ENCODE assay signal across 9 mouse cellular contexts in the genomic region with DNA sequence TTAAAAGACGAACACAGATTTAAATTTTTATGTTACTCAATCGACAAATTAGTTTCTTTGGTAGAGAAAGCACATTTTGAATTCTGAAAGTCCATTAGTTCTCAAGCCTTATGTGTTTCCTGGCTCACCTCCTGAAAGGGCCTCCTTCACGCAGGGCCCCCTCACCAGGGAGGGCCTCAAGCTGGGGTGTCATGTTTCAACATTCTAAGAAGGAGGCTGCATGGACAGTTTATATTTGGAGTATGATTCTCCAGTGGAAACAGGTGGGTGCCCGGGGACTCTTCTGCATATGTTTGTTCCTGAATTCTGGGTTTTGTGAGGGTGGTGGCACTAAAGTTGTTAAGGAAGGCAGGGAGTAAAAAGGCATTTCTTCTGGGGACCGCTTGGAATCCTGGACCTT. TPM values are rescaled to one million over a fixed set of nuclear protein-coding genes. Genes with fewer than 3 reads are reported as not detected.
A peak's percentile ranks its signal among the peaks of the same experiment; 100 is the strongest.
DNase-seq lines count a peak whose midpoint lies in the region; ATAC-seq and TF ChIP-seq lines count a peak whose summit lies in the region.
"Had no signal": no experiment of that assay in that cellular context is flagged by ENCODE, and none has a peak within 500 bp of the region (broad histone marks: within the 10 kb centered on the region; RNA-seq: fewer than 3 reads in every experiment).

No protein-coding gene starts in this region.

- peak overlapping the region; percentile 24 for H3K4me2 ChIP-seq in hindbrain, embryonic 12.5 days (replicated peaks)
- H3K4me2 ChIP-seq in midbrain, postnatal 0 days (ENCODE audit: low read depth, low read length, poor library complexity, severe bottlenecking): peak overlapping the region; percentile 58

- peaks cover 3% of the 10 kb centered on the region; the same call in 1 of the 2 replicates for H3K4me1 ChIP-seq in hindbrain, embryonic 12.5 days
- no peaks in the 10 kb centered on the region for H3K4me1 ChIP-seq in midbrain, postnatal 0 days (ENCODE audit: insufficient read depth, low read length)

- H3K4me3 ChIP-seq in hindbrain, embryonic 12.5 days: peak overlapping the region; percentile 7
- peak overlapping the region; percentile 19 for H3K4me3 ChIP-seq in midbrain, postnatal 0 days (ENCODE audit: low read depth, low read length)
- H3K4me3 ChIP-seq: erythroblast, embryonic 14.5 days had no signal

- no peak for TF ChIP-seq CTCF in midbrain, postnatal 0 days (IDR thresholded peaks at IDR 0.05)

- no peaks in the 10 kb centered on the region for H3K9me3 ChIP-seq in hindbrain, embryonic 12.5 days (replicated peaks)
- no peaks in the 10 kb centered on the region for H3K9me3 ChIP-seq in midbrain, postnatal 0 days (ENCODE audit: low read length)

- no peak overlapping the region for H3K27ac ChIP-seq in hindbrain, embryonic 12.5 days
- H3K27ac ChIP-seq in midbrain, postnatal 0 days (ENCODE audit: low read depth, low read length): peak overlapping the region; percentile 87

- no peak overlapping the region for H3K9ac ChIP-seq in hindbrain, embryonic 12.5 days
- no peak overlapping the region; the same call in 1 of the 2 replicates for H3K9ac ChIP-seq in midbrain, postnatal 0 days (replicated peaks; ENCODE audit: low read length, poor library complexity, severe bottlenecking)

- ATAC-seq in hindbrain, embryonic 12.5 days (ENCODE audit: low FRiP score): no peak
- ATAC-seq in midbrain, postnatal 0 days (ENCODE audit: low FRiP score): no peak

- H3K36me3 ChIP-seq in hindbrain, embryonic 12.5 days: peaks cover 14% of the 10 kb centered on the region
- H3K36me3 ChIP-seq in midbrain, postnatal 0 days (ENCODE audit: insufficient read depth, low read length): 0 out of 2 replicates have a peak, but pooled peaks cover 2% of the 10 kb centered on the region

- WGBS in hindbrain, embryonic 12.5 days: 29% methylated on average over 5 of the region's 5 CpGs
- WGBS in midbrain, postnatal 0 days: 38% methylated on average over 5 of the region's 5 CpGs

- peaks cover 9% of the 10 kb centered on the region; the same call in 1 of the 2 replicates for H3K27me3 ChIP-seq in hindbrain, embryonic 12.5 days
- H3K27me3 ChIP-seq in midbrain, postnatal 0 days (ENCODE audit: insufficient read depth, low read length): no peaks in the 10 kb centered on the region; the same call in 1 of the 2 replicates

- peak; percentile 19 for DNase-seq in cerebellum, adult 9-10 months
- no peak for DNase-seq in cerebellum, postnatal 25 days
- peak; percentile 59 for DNase-seq in embryo, embryonic 11 days
- no peak for DNase-seq in midbrain, postnatal 0 days (ENCODE audit: low spot score)
- no peak for DNase-seq in spleen, postnatal 10 days (ENCODE audit: low spot score in 2 of 2)
- no peak for DNase-seq in thymus, postnatal 10 days (ENCODE audit: low spot score in 2 of 2)
- DNase-seq in gastrocnemius, postnatal 10 days: no peak

RNA-seq across cellular contexts. Expression of a gene that starts 1.4 kb away (rescaled TPM):
- 7.2 and 7.5 TPM in 2 replicates for polyA plus RNA-seq in hindbrain, embryonic 12.5 days (2016; fragmentation: Nextera tagmentation; extraction: Ambion mirVana)
- total RNA-seq in midbrain, postnatal 0 days (2014; rRNA removed): 15.0 and 21.4 TPM in 2 replicates
- polyA plus RNA-seq in midbrain, postnatal 0 days (2015; fragmentation: Nextera tagmentation; extraction: Ambion mirVana): 4.5 and 6.0 TPM in 2 replicates
- total RNA-seq in gastrocnemius, postnatal 10 days (2021): 10 to 100 TPM; 25.4 to 29.8 TPM
- polyA plus RNA-seq: erythroblast, embryonic 14.5 days had no signal

RNA-seq across cellular contexts. Expression of a gene that starts 32.8 kb away (rescaled TPM):
- 76.9 and 83.4 TPM in 2 replicates for polyA plus RNA-seq in hindbrain, embryonic 12.5 days (2016; fragmentation: Nextera tagmentation; extraction: Ambion mirVana)
- total RNA-seq in midbrain, postnatal 0 days (2014; rRNA removed): 41.0 and 70.2 TPM in 2 replicates
- 58.9 and 62.5 TPM in 2 replicates for polyA plus RNA-seq in midbrain, postnatal 0 days (2015; fragmentation: Nextera tagmentation; extraction: Ambion mirVana)
- total RNA-seq in gastrocnemius, postnatal 10 days (2021): 10 to 100 TPM in 1 of 2 experiments, 1 to 10 TPM in 1; 9.4 to 12.7 TPM
- polyA plus RNA-seq: erythroblast, embryonic 14.5 days had no signal

Comparison
In these comparisons a context has a peak if more than half of its experiments do, and no peak if none do; other contexts are left out.
1. DNase-seq: peak in cerebellum, adult 9-10 months (single experiment) and embryo, embryonic 11 days (single experiment); none in cerebellum, postnatal 25 days (0 of 2), midbrain, postnatal 0 days (single experiment), spleen, postnatal 10 days (0 of 2), thymus, postnatal 10 days (0 of 2) and gastrocnemius, postnatal 10 days (single experiment).